Mouse (Mus musculus): ENCODE results near the gene Baz1a. TPM values are rescaled to one million over a fixed set of nuclear protein-coding genes. Genes with fewer than 3 reads are reported as not detected.

The Baz1a gene
- total and polyA plus RNA-seq, 3 experiments = 41.7 to 95.0 (median 56.0) TPM

DNA sequence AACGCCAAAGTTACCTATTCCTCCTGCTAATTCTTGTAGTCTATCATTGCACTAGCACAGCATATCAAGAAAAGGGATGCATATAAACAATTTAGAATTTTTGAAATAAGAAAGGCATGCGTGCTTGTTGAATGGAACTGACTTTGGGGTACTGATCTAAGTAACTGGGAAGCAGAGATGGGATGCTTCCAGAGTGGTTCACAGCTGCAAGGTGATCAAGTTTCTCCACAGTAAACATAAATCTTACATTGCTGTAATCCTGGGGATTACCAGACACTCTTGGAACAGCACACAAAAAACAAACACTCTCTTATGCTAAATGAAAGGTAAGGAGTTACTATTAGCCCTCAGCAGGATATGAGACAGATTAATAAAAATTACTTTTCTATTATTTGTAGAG lies 163.6 kb downstream of the Baz1a start:
- H3K9me3 ChIP-seq (replicated peaks; ENCODE audit: low read length) = no peaks in the 10 kb centered on the region
- H3K27ac ChIP-seq (ENCODE audit: insufficient read depth, low read depth) = no peak overlapping the region
- H3K27me3 ChIP-seq (replicated peaks) = no peaks in the 10 kb centered on the region
- DNase-seq (ENCODE audit: extremely low read depth) = no peak
- H3K36me3 ChIP-seq (replicated peaks in 1 of 2; ENCODE audit: control insufficient read depth in 1 of 2, insufficient read depth in 1 of 2, low read length in 1 of 2) = peaks cover 0 to 14% of the 10 kb centered on the region in 2 experiments
- no peaks in the 10 kb centered on the region for H3K79me2 ChIP-seq (replicated peaks; ENCODE audit: control insufficient read depth, extremely low read depth, insufficient read depth, poor library complexity, severe bottlenecking)
- in situ Hi-C loops (cut with MboI; ENCODE audit: low pct_ligation_motif_present, low pct_unique_long_range_greater_than_20kb, low sequenced_read_pairs) (no loop called here), dilution Hi-C loops (cut with MboI; ENCODE audit: extremely low pct_ligation_motif_present, extremely low pct_unique_long_range_greater_than_20kb, low sequenced_read_pairs) (no loop called here)
- no peak overlapping the region for H3K4me3 ChIP-seq (replicated peaks in 1 of 3; ENCODE audit: low read depth in 2 of 3, low read length in 2 of 3, poor library complexity in 1 of 3)
- TF ChIP-seq KAT2A (IDR thresholded peaks at IDR 0.05; ENCODE audit: insufficient replicate concordance, low read length) = no peak
- TF ChIP-seq SMC3 (IDR thresholded peaks at IDR 0.05; ENCODE audit: low read depth, low read length) = no peak
- no peak for TF ChIP-seq JUN (IDR thresholded peaks at IDR 0.05; ENCODE audit: insufficient read depth, low read depth, low read length)
- TF ChIP-seq RAD21 (IDR thresholded peaks at IDR 0.05; ENCODE audit: low read depth, low read length) = no peak
- no peak for TF ChIP-seq RCOR1 (conservative IDR thresholded peaks at IDR 0.05; ENCODE audit: low read depth, low read length)
- no peak for TF ChIP-seq TBP (conservative IDR thresholded peaks at IDR 0.05; ENCODE audit: low read depth, low read length)
- TF ChIP-seq ETS1 (conservative IDR thresholded peaks at IDR 0.05; ENCODE audit: low read depth, low read length) = no peak
- no peak for TF ChIP-seq ZNF384 (IDR thresholded peaks at IDR 0.05; ENCODE audit: low read depth, low read length)
- TF ChIP-seq ZKSCAN1 (IDR thresholded peaks at IDR 0.05; ENCODE audit: borderline replicate concordance, low read depth, low read length) = no peak
- no peak for TF ChIP-seq ZC3H11A (IDR thresholded peaks at IDR 0.05; ENCODE audit: low read depth, low read length)
- TF ChIP-seq POLR2A (IDR thresholded peaks at IDR 0.05; ENCODE audit: low read depth, low read length) = no peak
- no peak for TF ChIP-seq EP300 (IDR thresholded peaks at IDR 0.05; ENCODE audit: low read length)
- no peak for TF ChIP-seq MAFK (IDR thresholded peaks at IDR 0.05; ENCODE audit: insufficient replicate concordance, low read length)
- no peak for TF ChIP-seq BHLHE40 (IDR thresholded peaks at IDR 0.05; ENCODE audit: low read depth, low read length)
- no peak overlapping the region for H3K4me2 ChIP-seq (ENCODE audit: insufficient read depth, low read depth, poor library complexity, severe bottlenecking)
- no peaks in the 10 kb centered on the region for H3K4me1 ChIP-seq (ENCODE audit: control insufficient read depth in 1 of 2, insufficient read depth in 2 of 2)
- H3K9ac ChIP-seq (ENCODE audit: insufficient read depth, low read depth) = no peak overlapping the region

DNA sequence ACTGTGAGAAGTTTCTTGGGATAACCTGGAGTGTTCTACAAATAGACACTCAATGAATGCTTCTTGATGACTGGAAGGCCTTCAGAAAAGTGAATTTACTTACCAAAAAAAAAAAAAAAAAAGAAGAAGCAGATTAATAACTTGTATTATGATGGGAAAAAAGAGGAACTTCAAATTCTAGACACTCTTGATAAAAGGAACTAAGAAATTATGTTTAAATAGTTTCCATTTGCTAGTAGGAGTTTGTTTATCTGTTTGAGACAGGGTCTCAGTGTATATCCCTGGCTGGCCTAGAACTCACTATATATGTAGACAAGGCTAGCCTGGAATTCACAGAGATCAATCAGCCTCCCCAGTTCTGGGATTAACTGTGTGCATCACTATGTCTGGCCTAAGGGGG lies 169.7 kb downstream of the Baz1a start:
- Histone ChIP-seq H3K27me3 (replicated peaks) (no peaks in the 10 kb centered on the region), H3K9ac (ENCODE audit: insufficient read depth, low read depth) (no peak overlapping the region), H3K4me2 (ENCODE audit: insufficient read depth, low read depth, poor library complexity, severe bottlenecking) (no peak overlapping the region), H3K4me3 (replicated peaks in 1 of 3; ENCODE audit: low read depth in 2 of 3, low read length in 2 of 3, poor library complexity in 1 of 3) (no peak overlapping the region), H3K27ac (ENCODE audit: insufficient read depth, low read depth) (no peak overlapping the region), H3K79me2 (replicated peaks; ENCODE audit: control insufficient read depth, extremely low read depth, insufficient read depth, poor library complexity, severe bottlenecking) (no peaks in the 10 kb centered on the region), H3K36me3 (replicated peaks in 1 of 2; ENCODE audit: control insufficient read depth in 1 of 2, insufficient read depth in 1 of 2, low read length in 1 of 2) (peaks cover 0 to 5% of the 10 kb centered on the region in 2 experiments), H3K9me3 (replicated peaks; ENCODE audit: low read length) (no peaks in the 10 kb centered on the region), H3K4me1 (ENCODE audit: control insufficient read depth in 1 of 2, insufficient read depth in 2 of 2) (peaks cover 0 to 3% of the 10 kb centered on the region in 2 experiments; a peak in 1 of 4 replicates)
- TF ChIP-seq POLR2A (IDR thresholded peaks at IDR 0.05; ENCODE audit: low read depth, low read length) (no peak), KAT2A (IDR thresholded peaks at IDR 0.05; ENCODE audit: insufficient replicate concordance, low read length) (no peak), CHD1 (IDR thresholded peaks at IDR 0.05; ENCODE audit: low read depth, low read length) (no peak), USF2 (conservative IDR thresholded peaks at IDR 0.05; ENCODE audit: low read depth, low read length) (no peak), RCOR1 (conservative IDR thresholded peaks at IDR 0.05; ENCODE audit: low read depth, low read length) (no peak), EP300 (IDR thresholded peaks at IDR 0.05; ENCODE audit: low read length) (no peak), ETS1 (conservative IDR thresholded peaks at IDR 0.05; ENCODE audit: low read depth, low read length) (no peak), BHLHE40 (IDR thresholded peaks at IDR 0.05; ENCODE audit: low read depth, low read length) (no peak), USF1 (IDR thresholded peaks at IDR 0.05; ENCODE audit: low read depth, low read length) (no peak), ZMIZ1 (IDR thresholded peaks at IDR 0.05; ENCODE audit: low read depth, low read length) (no peak), UBTF (IDR thresholded peaks at IDR 0.05; ENCODE audit: low read depth, low read length) (no peak), SIN3A (IDR thresholded peaks at IDR 0.05; ENCODE audit: low read length) (no peak), ZKSCAN1 (IDR thresholded peaks at IDR 0.05; ENCODE audit: borderline replicate concordance, low read depth, low read length) (no peak), IRF4 (IDR thresholded peaks at IDR 0.05; ENCODE audit: low read depth, low read length) (no peak), HCFC1 (IDR thresholded peaks at IDR 0.05; ENCODE audit: low read depth, low read length) (no peak)
- in situ Hi-C loops (cut with MboI; ENCODE audit: low pct_ligation_motif_present, low pct_unique_long_range_greater_than_20kb, low sequenced_read_pairs) (no loop called here), dilution Hi-C loops (cut with MboI; ENCODE audit: extremely low pct_ligation_motif_present, extremely low pct_unique_long_range_greater_than_20kb, low sequenced_read_pairs) (no loop called here)
- DNase-seq (ENCODE audit: extremely low read depth) = no peak
